Mouse (Mus musculus) CH12.LX (cell line): ENCODE results near the gene Col23a1.

Source experiments
- EP300 ChIP-seq: IDR thresholded peaks from 2 replicates; pipeline ENCODE4 v1.6.1; 2011; ENCODE audit warnings: low read length, improper control_type of control experiment
- MAZ ChIP-seq: IDR thresholded peaks from 2 replicates; pipeline ENCODE4 v1.6.1; 2012; ENCODE audit warnings: low read depth, mild to moderate bottlenecking, inconsistent platforms, low read length, improper control_type of control experiment, moderate library complexity

GRCm38 (mm10) chr11:51337585-51337984 is 47.9 kb downstream of the Col23a1 start:
- no peak for TF ChIP-seq MAZ
- TF ChIP-seq EP300, result no peak
